Mouse (Mus musculus) embryonic fibroblast, embryonic 13.5 days (primary cell): ENCODE data around the gene Asb17. TPM values are rescaled to one million over a fixed set of nuclear protein-coding genes. Genes with fewer than 3 reads are reported as not detected.

Experiments
- H3K27ac ChIP-seq: 2 replicates; pipeline ENCODE4 v1.5.1; 2012; ENCODE audit warnings: low read length, control low read depth, inconsistent platforms; ENCODE audit not compliant: insufficient read depth
- H3K4me1 ChIP-seq: 2 replicates; pipeline ENCODE4 v1.6.1; 2011; ENCODE audit warnings: low read length; ENCODE audit not compliant: control insufficient read depth, insufficient read depth
- H3K4me3 ChIP-seq: 2 replicates; pipeline ENCODE4 v1.5.1; 2011; ENCODE audit warnings: mild to moderate bottlenecking, control low read depth, low read length; ENCODE audit not compliant: insufficient read depth
- CTCF ChIP-seq: IDR thresholded peaks from 2 replicates; pipeline ENCODE4 v1.5.1; 2011; ENCODE audit warnings: mild to moderate bottlenecking, control low read depth, low read length, moderate library complexity, borderline replicate concordance; ENCODE audit not compliant: insufficient read depth
- POLR2A ChIP-seq: IDR thresholded peaks from 2 replicates; pipeline ENCODE4 v1.6.1; 2011; ENCODE audit warnings: low read depth, mild to moderate bottlenecking, control low read depth, low read length, moderate library complexity
- polyA plus RNA-seq: library from polyadenylated mRNA; stranded (reverse); fragments of >200 nt; gene quantifications from 2 replicates; pipeline ENCODE4 v1.2.4, GENCODE M21; 2011; ENCODE audit warnings: low read depth; ENCODE audit not compliant: missing spikeins, insufficient read length

The Asb17 gene
- polyA plus RNA-seq, 1 experiment: not detected

- Histone ChIP-seq H3K4me3 (no peak overlapping the region), H3K27ac (no peak overlapping the region), H3K4me1 (no peaks in the 10 kb centered on the region)
- TF ChIP-seq CTCF (no peak), POLR2A (no peak)
These were observed 42.3 kb downstream of the Asb17 start for GRCm38 (mm10) chr3:153886296-153886695.

DNA sequence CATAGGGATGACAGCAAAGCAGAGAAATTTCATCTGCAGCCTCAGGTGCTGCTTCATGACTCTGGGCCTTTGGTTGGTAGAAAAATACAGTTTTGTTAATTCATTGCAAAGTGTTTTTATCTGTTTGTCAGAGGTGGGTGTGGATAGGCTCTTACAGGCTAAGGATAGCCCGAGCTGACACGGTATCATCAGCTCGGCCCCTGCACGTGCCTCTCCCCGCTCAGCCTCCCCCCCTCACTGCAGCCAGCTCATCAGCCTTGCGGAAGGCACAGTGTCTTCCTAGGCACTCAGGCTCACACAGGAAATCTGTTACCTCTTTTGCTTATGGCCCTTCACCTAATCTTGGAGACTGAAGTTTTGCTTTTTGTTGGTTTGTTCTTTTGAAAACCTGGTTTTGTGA, 44.1 kb downstream of the Asb17 start:
- H3K4me1 ChIP-seq: no peaks in the 10 kb centered on the region

GRCm38 (mm10) chr3:153889188-153889781, 45.3 kb downstream of the Asb17 start:
- no peaks in the 10 kb centered on the region for H3K4me1 ChIP-seq
- TF ChIP-seq CTCF: no peak
- no peak for TF ChIP-seq POLR2A
- H3K4me3 ChIP-seq: no peak overlapping the region
- H3K27ac ChIP-seq: no peak overlapping the region

More for the DNA sequence above, 44.1 kb downstream of the Asb17 start:
- no peak for TF ChIP-seq CTCF
- no peak for TF ChIP-seq POLR2A
- Histone ChIP-seq H3K4me3 (no peak overlapping the region), H3K27ac (no peak overlapping the region)

- TF ChIP-seq POLR2A (no peak), CTCF (no peak)
- H3K4me1 ChIP-seq: no peaks in the 10 kb centered on the region
- H3K4me3 ChIP-seq: no peak overlapping the region
- H3K27ac ChIP-seq: no peak overlapping the region
These were observed 51.4 kb downstream of the Asb17 start for GRCm38 (mm10) chr3:153895454-153895853.

DNA sequence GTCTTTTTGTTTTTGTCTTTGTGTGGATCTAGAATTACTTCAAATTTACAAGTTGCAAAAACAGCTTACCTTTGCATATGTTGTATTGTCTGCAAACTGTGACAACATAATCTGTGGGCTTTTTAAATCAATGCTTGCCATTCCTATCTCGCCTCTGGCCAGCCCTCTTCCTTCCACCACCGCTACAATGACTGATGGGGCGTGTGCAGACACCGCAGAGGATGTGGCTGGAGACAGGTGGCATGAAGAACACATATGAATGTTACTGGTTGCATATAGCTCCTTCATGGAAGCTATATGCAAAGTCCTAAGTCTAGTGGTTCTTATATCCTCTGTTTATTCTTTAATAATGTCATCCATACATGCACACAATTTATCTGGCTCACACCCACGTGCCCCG, 53.2 kb downstream of the Asb17 start:
- H3K27ac ChIP-seq: no peak overlapping the region
- H3K4me1 ChIP-seq: no peaks in the 10 kb centered on the region
- H3K4me3 ChIP-seq: no peak overlapping the region
- TF ChIP-seq POLR2A (no peak), CTCF (no peak)

- no peak overlapping the region for H3K27ac ChIP-seq
- H3K4me1 ChIP-seq: no peaks in the 10 kb centered on the region
- TF ChIP-seq CTCF (no peak), POLR2A (no peak)
- H3K4me3 ChIP-seq: no peak overlapping the region
These were observed 57.9 kb downstream of the Asb17 start for GRCm38 (mm10) chr3:153901904-153902303.

DNA sequence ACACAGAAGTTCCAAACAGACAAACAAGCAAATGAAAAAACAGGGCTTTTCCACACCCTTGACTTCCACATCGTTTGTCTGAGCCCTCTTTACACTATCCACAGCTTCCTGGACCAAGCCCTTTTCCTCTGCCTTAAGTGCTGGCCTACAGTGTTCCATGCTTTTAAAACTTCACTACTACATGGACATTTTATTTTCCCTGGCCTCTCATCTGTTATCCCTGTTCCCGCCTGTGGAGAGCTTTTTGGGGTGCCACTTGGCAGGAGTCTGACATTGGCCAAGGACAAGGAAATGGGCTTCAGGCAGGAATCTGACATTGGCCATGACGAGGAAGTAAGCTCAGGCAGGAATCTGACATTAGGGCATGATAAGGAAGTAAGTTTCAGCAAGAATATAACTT, 58.6 kb downstream of the Asb17 start:
- H3K4me3 ChIP-seq: no peak overlapping the region
- TF ChIP-seq POLR2A (no peak), CTCF (no peak)
- H3K4me1 ChIP-seq: 0 out of 2 replicates have a peak, but pooled peaks cover 2% of the 10 kb centered on the region
- no peak overlapping the region for H3K27ac ChIP-seq

DNA sequence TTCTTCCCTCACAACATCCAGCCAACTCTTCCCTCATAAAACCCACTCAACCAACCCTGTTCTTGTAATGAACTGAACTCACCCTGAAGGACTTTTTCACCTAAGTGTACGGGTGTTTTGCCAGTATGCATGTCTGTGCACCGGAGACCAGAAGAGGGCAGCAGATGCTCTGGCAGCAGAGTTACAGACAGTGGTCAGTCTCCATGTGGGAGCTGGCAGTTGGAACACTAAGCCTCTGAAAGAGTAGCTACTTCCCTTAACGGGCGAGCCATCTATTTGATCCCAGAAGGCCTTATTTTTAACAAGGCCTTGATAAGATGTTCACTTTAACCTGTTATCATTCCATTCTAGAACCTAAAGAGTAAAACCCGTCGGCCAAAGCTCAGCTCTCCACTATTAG, 60.6 kb downstream of the Asb17 start:
- Histone ChIP-seq H3K27ac (no peak overlapping the region), H3K4me3 (no peak overlapping the region), H3K4me1 (peaks cover 6% of the 10 kb centered on the region; the same call in 1 of the 2 replicates)
- no peak; the same call in 1 of the 2 replicates for TF ChIP-seq POLR2A
- peak; percentile 87 for TF ChIP-seq CTCF

Other genes with a start within 250 kb of the Asb17 start
- 1.6 and 2.5 TPM in 2 replicates for gene St6galnac3, start 119.0 kb upstream of the Asb17 start, polyA plus RNA-seq
- gene Msh4, start 61.9 kb downstream of the Asb17 start, polyA plus RNA-seq: 0.27 and 0.32 TPM in 2 replicates
- gene Rabggtb, start 68.8 kb downstream of the Asb17 start, polyA plus RNA-seq: 66.8 and 71.9 TPM in 2 replicates
- gene Acadm, start 100.4 kb downstream of the Asb17 start, polyA plus RNA-seq: 54.6 and 62.2 TPM in 2 replicates
- 0.13 and 0.35 TPM in 2 replicates for gene Slc44a5, start 129.2 kb downstream of the Asb17 start, polyA plus RNA-seq